Mouse (Mus musculus) kidney, postnatal 36 days (tissue): ENCODE data around the gene Exoc6.

Experiments
- DNase-seq, 2 experiments: peaks; one replicate each; pipeline ENCODE4 v3.0.0; 2021 to 2022; ENCODE audit warnings: mixed read lengths in 2 of 2

The Exoc6 gene

DNA sequence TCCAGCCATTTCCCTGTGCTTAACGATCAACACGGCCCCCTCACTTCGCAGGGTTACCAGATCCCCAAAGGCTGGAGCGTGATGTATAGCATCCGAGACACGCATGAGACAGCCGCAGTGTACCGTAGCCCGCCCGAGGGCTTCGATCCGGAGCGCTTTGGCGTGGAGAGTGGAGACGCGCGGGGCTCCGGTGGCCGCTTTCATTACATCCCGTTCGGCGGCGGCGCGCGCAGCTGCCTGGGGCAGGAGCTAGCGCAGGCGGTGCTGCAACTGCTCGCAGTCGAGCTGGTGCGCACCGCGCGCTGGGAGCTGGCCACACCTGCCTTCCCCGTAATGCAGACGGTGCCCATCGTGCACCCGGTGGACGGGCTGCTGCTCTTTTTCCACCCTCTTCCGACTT lies 142.7 kb downstream of the Exoc6 start:
- DNase-seq, result peak in 1 of 2 experiments; percentile 30

GRCm38 (mm10) chr19:37695146-37695545 lies 144.9 kb downstream of the Exoc6 start:
- DNase-seq, result no peak

DNA sequence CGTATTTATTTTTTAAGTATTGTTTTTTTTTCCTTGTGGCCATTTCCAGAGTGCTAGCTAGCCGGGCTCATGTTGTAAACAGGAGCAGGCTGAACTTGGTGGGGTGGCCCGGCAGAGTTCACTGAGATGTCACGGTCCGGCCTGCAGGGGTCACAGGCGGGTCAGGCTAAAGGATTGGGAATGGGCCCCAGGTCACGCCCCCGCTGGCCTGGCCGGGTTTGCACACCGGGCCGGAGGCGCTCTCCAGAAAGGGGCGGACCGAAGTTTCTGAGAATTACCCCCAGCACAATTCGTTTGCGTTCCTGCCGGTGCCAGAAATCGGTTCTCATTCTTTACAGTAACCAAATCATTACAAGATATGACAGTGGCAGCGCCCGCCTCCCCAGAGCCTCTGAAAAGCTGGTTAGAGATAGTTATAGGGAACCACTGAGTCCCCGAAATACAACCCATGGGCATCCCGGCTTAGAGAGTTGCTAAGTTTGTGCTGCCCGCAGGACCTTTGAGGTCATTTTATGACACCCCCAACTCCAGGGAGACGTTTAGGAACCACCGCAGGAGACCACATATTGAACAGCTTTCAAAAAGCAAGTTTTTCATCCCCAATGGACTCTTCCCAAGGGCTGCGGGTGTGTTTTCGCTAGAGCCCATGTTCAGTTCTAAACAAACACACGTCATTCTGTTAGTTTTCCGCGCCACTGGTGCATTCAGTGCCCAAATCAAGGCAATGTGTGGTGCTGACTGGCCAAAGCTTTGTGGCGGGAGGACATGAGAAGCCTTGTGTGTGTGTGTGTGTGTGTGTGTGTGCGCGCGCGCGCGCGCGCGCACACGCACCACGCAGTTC lies 145.8 kb downstream of the Exoc6 start:
- DNase-seq, result peak in 1 of 2 experiments; percentile 19

GRCm38 (mm10) chr19:37696603-37697334 lies 146.6 kb downstream of the Exoc6 start:
- DNase-seq, result no peak

DNA sequence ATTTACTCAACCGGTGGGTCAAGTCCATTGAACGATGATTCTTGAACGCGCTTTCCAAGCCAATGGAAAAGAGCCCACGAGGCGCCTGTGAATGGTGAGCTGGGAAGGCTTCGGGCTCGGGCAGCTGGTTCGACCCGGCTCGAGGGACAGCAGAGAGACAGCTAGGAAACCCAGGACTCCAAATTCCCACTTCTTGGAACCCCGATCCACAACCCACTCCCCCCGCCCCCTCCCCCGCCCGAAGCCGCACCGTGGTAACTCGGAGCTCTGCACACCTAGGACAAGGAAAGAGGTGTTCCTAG lies 147.1 kb downstream of the Exoc6 start:
- DNase-seq, result peak in 1 of 2 experiments; percentile 10

- DNase-seq, result peak in 1 of 2 experiments; percentile 46
Observed at GRCm38 (mm10) chr19:37697651-37698272, 147.5 kb downstream of the Exoc6 start, which contains the start of gene Cyp26a1. Gene Cyp26a1 (plus strand): TSS chr19:37697798.

GRCm38 (mm10) chr19:37698273-37699160 lies 148.3 kb downstream of the Exoc6 start:
- DNase-seq, result peak in 1 of 2 experiments; percentile 24

- DNase-seq, result no peak
Observed at GRCm38 (mm10) chr19:37699711-37700110, 149.5 kb downstream of the Exoc6 start.

DNA sequence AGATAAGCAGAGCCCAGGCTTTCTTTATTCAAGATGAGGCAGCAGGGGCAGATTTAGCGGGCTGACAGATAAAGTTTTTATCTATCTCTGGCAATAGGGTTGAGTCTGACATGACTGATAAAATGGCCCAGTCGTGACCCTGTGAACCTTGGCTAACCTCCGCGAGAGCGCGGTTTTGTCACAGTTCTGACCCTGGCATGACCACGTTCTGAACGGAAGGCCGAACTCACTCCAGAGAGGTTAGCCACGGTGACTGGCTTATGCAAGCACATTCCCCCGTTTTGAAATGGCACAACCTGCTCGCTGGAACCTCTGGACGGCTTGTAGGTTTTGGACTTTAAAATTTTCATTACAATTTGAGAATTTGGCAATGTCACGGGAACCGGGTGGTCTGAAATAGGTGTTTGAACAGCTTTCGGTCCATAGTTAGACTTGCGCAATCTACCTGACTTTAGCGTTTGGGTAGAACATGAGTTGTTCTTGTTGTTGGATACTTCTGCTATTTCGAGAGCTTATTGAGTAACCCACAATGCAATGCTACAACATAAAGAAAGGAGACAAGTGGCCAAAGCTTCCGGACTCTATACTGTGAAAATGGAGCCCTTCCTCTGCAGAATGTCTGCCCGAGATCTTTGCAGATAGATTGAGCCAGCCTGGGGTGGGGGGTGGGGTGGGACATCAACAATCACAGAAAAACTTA lies 152.3 kb downstream of the Exoc6 start:
- peak in 1 of 2 experiments; percentile 45 for DNase-seq

DNA sequence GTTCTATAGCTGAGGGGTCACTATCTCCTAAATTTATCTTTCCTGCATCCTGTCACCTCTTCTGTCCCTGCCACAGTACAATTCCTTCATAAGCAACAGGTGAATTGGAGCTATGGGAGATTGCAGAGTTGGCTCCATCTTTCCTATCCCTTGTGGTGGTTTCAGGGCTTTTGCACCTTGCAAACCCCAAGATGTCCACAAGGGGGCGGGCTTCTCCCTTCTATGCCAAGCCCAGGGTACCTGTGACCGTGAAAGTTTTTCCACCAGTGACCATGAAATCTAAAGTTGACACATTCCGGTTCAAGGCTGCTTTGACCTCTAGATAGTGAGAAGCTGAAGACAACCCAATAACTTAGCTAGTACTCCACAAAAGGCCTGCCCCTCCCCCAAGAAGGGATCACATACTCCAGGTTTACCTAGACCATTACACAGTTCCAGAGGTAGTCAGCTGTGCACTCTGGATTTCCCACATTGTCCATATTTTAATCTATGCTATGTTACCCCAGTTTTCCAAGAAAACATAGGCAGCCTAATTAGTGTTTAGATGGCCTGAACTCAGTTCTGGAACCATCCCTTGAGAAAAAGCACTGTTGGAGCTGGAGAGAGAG lies 153.8 kb downstream of the Exoc6 start:
- DNase-seq, result peak; percentile 69 to 88

GRCm38 (mm10) chr19:37705722-37706121 lies 155.5 kb downstream of the Exoc6 start:
- DNase-seq, result no peak

DNA sequence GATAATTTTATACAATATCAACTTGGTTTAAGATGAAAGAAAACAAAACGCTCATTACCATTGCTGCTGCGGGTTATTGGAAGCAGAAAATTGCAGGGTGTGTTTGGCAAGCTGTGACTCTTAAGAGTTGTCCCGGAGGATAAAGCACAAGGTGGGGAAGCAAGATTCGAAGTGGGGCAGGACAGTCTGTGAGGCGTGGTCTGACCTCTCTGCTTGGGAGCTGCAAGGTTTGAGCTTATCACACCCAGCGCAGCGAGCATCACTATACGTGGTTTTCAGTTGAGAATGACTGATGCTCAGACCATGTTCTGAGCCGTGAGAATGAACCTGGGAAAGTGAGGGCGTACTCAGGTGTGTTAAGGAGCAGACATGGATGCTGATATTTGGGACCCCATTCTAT lies 164.5 kb downstream of the Exoc6 start:
- no peak for DNase-seq

DNA sequence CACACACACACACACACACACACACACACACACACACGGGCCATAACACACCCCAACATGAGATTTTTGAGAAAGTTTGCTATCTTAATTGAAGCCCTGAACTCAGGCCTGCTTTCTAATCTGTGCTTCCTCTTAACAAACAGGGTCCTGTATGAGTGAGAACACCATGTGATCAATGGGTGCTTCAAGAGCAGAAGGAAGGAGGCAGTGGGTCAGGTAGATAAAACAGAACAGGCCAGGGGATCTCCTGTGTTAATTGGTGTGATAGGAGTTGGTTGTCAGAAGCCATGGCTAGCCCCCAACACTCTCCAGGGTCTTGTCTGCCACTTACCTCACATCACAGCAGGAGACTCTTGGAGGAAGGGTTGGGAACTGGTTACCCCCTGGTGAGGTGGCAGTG lies 165.8 kb downstream of the Exoc6 start:
- DNase-seq, result no peak

GRCm38 (mm10) chr19:37716524-37717175 lies 166.4 kb downstream of the Exoc6 start:
- DNase-seq, result no peak

- no peak for DNase-seq
Observed at GRCm38 (mm10) chr19:37719166-37719565, 168.9 kb downstream of the Exoc6 start.

DNA sequence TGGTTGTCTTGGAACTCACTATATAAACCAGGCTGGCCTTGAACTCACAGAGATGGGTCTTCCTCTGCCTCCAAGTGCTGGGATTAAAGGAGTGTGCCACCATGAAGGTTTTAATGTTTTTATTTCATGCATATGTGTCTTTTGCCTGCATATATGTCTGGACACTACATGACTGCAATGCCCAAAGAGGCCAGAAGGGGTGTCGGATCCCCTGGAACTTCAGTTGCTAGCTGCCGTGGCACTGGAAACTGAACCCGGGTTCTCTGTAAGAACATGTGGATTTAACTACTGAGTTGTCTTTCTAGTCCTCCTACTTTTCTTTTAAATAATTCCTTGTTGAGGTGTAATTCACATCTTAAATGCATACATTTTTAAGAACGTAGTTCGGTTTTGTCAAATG lies 174.4 kb downstream of the Exoc6 start:
- no peak for DNase-seq

- no peak for DNase-seq
Observed at GRCm38 (mm10) chr19:37726585-37726984, 176.4 kb downstream of the Exoc6 start.

DNA sequence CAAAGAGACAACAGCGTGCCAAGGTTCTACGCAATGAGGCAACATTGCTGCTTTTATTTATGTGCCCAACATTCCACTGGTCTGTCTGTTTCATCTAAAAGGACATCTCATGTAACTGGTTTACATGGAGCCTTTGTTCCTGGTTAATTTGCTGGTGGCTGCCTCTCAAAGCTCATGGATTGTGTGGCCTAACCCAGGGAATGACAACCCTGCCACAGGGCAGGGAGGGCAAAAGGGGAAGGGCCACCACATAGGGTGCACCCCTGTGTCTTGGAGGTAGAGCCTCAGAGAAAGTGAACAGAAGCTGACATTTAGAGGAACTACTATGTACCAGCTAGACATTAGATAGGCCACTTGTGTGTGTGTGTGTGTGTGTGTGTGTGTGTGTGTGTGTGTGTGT lies 177.1 kb downstream of the Exoc6 start:
- DNase-seq, result no peak
